8 mouse cellular contexts compared by ENCODE assay signal in the genomic region with DNA sequence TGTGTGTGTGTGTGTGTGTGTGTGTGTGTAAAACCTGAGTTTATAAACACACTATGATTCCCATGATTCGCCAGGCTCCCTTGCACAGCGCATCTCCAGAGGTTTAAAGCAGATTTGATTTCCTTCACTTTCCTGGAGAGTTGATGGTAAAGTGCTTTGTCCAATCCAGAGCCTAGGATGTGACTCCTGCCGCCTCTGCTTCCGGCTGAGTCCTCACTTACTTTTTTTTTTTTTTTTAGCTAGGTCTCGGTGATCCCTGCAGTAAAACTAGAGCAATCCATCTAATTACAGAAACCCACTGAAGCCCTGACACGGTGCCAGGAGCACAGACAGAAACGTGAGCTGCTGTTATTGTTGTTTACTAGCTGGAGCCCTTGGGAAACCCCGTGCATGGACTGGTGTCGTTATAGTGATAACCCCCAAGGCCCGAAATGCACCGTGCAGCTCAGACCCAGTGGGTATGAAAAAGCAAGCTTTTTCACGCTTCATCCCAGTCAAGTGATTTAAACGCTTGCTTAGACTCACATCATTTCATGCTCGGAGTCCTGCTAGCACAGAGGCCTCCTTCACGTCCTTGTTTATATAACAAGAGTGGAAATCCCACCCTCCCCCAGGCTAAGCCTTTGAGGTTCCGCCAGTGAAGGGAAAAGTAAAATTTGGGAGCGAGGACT. TPM values are rescaled to one million over a fixed set of nuclear protein-coding genes. Genes with fewer than 3 reads are reported as not detected.
DNase-seq lines count a peak whose midpoint lies in the region; ATAC-seq and TF ChIP-seq lines count a peak whose summit lies in the region.

No protein-coding gene starts in this region.

- intact Hi-C loops in heart, adult 2 months (cut with DNase I): no loop called here
- intact Hi-C loops in heart, postnatal 25 days (cut with DNase I): no loop called here

- TF ChIP-seq CTCF in heart, adult 2 months (IDR thresholded peaks at IDR 0.05): no peak
- TF ChIP-seq CTCF in thymus, adult 2 months (IDR thresholded peaks at IDR 0.05; ENCODE audit: borderline replicate concordance, control insufficient read depth, extremely low read depth, insufficient read depth, low read length, poor library complexity): no peak

- no peak for TF ChIP-seq EP300 in heart, adult 2 months (IDR thresholded peaks at IDR 0.05; ENCODE audit: insufficient read depth, low read depth, low read length)

- no peaks in the 10 kb centered on the region for H3K36me3 ChIP-seq in heart, adult 2 months (ENCODE audit: control insufficient read depth, insufficient read depth, low read length)
- no peaks in the 10 kb centered on the region for H3K36me3 ChIP-seq in heart, embryonic 13.5 days
- H3K36me3 ChIP-seq in midbrain, embryonic 16.5 days (ENCODE audit: control insufficient read depth, insufficient read depth, low read length): no peaks in the 10 kb centered on the region
- H3K36me3 ChIP-seq in thymus, adult 2 months (ENCODE audit: control insufficient read depth, insufficient read depth, low read length): no peaks in the 10 kb centered on the region

- H3K4me2 ChIP-seq in heart, embryonic 13.5 days: peak overlapping the region; percentile 47
- H3K4me2 ChIP-seq in midbrain, embryonic 16.5 days (ENCODE audit: low read length): peak overlapping the region; percentile 50

- H3K9me3 ChIP-seq in heart, embryonic 13.5 days: no peaks in the 10 kb centered on the region
- H3K9me3 ChIP-seq in midbrain, embryonic 16.5 days (replicated peaks; ENCODE audit: control insufficient read depth, low read length, poor library complexity, severe bottlenecking): no peaks in the 10 kb centered on the region

- no peaks in the 10 kb centered on the region for H3K27me3 ChIP-seq in heart, adult 2 months (ENCODE audit: control insufficient read depth, insufficient read depth, low read length)
- no peaks in the 10 kb centered on the region for H3K27me3 ChIP-seq in heart, embryonic 13.5 days (replicated peaks)
- no peaks in the 10 kb centered on the region for H3K27me3 ChIP-seq in midbrain, embryonic 16.5 days (ENCODE audit: control insufficient read depth, insufficient read depth, low read depth, low read length)
- no peaks in the 10 kb centered on the region for H3K27me3 ChIP-seq in thymus, adult 2 months (ENCODE audit: control insufficient read depth, insufficient read depth, low read length)

- ATAC-seq in heart, embryonic 13.5 days (ENCODE audit: extremely low read depth, insufficient number of reproducible peaks, low FRiP score, low TSS enrichment): no peak
- peak; percentile 85 for ATAC-seq in midbrain, embryonic 16.5 days

- peak overlapping the region; percentile 61 for H3K27ac ChIP-seq in heart, adult 2 months
- H3K27ac ChIP-seq in brown adipose tissue, adult 24 weeks (replicated peaks; ENCODE audit: low read depth, low read length): peak overlapping the region; percentile 45; the same call in 1 of the 2 replicates
- H3K27ac ChIP-seq in heart, embryonic 13.5 days (replicated peaks): peak overlapping the region; percentile 58
- peak overlapping the region; percentile 47; the same call in 1 of the 2 replicates for H3K27ac ChIP-seq in midbrain, embryonic 16.5 days (ENCODE audit: low read length)
- H3K27ac ChIP-seq in thymus, adult 2 months (ENCODE audit: control insufficient read depth, insufficient read depth, low read length): no peak overlapping the region

- peak overlapping the region; percentile 32; the same call in 1 of the 2 replicates for H3K4me3 ChIP-seq in heart, adult 2 months
- peak overlapping the region; percentile 29; the same call in 1 of the 2 replicates for H3K4me3 ChIP-seq in brown adipose tissue, adult 24 weeks (ENCODE audit: insufficient read depth, low read depth, low read length)
- H3K4me3 ChIP-seq in heart, embryonic 13.5 days: 0 out of 2 replicates have a peak overlapping the region, but pooled peaks have one; percentile 8
- H3K4me3 ChIP-seq in midbrain, embryonic 16.5 days (ENCODE audit: low read depth, low read length): no peak overlapping the region
- no peak overlapping the region for H3K4me3 ChIP-seq in thymus, adult 2 months (ENCODE audit: control insufficient read depth, insufficient read depth, low read length)

- no peak for TF ChIP-seq POLR2A in heart, adult 2 months (IDR thresholded peaks at IDR 0.05; ENCODE audit: insufficient read depth, low read depth, low read length)
- no peak for TF ChIP-seq POLR2A in thymus, adult 2 months (IDR thresholded peaks at IDR 0.05; ENCODE audit: control insufficient read depth, extremely low read depth, insufficient read depth, low read length, poor library complexity)

- WGBS in heart, adult 2 months: 36% methylated on average over 17 of the region's 17 CpGs
- 34% methylated on average over 17 of the region's 17 CpGs for WGBS in heart, embryonic 13.5 days
- 12% methylated on average over 17 of the region's 17 CpGs for WGBS in midbrain, embryonic 16.5 days
- WGBS in thymus, adult 2 months: 91% methylated on average over 17 of the region's 17 CpGs

- peak; percentile 30 to 31 for DNase-seq in heart, adult 2 months
- no peak for DNase-seq in heart, postnatal 25 days (ENCODE audit: low spot score)
- peak; percentile 68 for DNase-seq in kidney, postnatal 10 days
- no peak for DNase-seq in thymus, adult 2 months
- DNase-seq in layer of hippocampus, postnatal 36 days: no peak

- no peak overlapping the region for H3K9ac ChIP-seq in heart, adult 2 months (ENCODE audit: low read depth, low read length)
- 0 out of 2 replicates have a peak overlapping the region, but pooled peaks have one; percentile 37 for H3K9ac ChIP-seq in heart, embryonic 13.5 days
- H3K9ac ChIP-seq in midbrain, embryonic 16.5 days (ENCODE audit: low read depth, low read length): peak overlapping the region; percentile 14; the same call in 1 of the 2 replicates

- H3K79me2 ChIP-seq in heart, adult 2 months (replicated peaks; ENCODE audit: control insufficient read depth, insufficient read depth, low read length): no peaks in the 10 kb centered on the region

- peaks cover 2% of the 10 kb centered on the region for H3K4me1 ChIP-seq in heart, adult 2 months (ENCODE audit: control insufficient read depth, insufficient read depth, low read length)
- H3K4me1 ChIP-seq in brown adipose tissue, adult 24 weeks (ENCODE audit: control insufficient read depth, insufficient read depth, insufficient read length, low read length): peaks cover 5% of the 10 kb centered on the region; the same call in 1 of the 2 replicates
- peaks cover 21% of the 10 kb centered on the region for H3K4me1 ChIP-seq in heart, embryonic 13.5 days
- H3K4me1 ChIP-seq in midbrain, embryonic 16.5 days (ENCODE audit: control insufficient read depth, insufficient read depth, low read length): peaks cover 12% of the 10 kb centered on the region
- H3K4me1 ChIP-seq in thymus, adult 2 months (replicated peaks; ENCODE audit: control insufficient read depth, insufficient read depth, low read length): no peaks in the 10 kb centered on the region

RNA-seq across cellular contexts. Expression of gene Cnn3, which starts 36.3 kb away (rescaled TPM):
- total RNA-seq in heart, adult 2 months (2021): 10 to 100 TPM; 37.8 to 40.2 TPM
- polyA plus RNA-seq in heart, adult 2 months (2012; rRNA removed): 45.4 and 75.7 TPM in 2 replicates
- total RNA-seq in heart, postnatal 25 days (2021): 10 to 100 TPM; 41.8 to 48.6 TPM
- polyA plus RNA-seq in brown adipose tissue, adult 24 weeks (2012; ENCODE audit: insufficient read depth, insufficient read length, missing spikeins): 28.7 and 35.4 TPM in 2 replicates
- polyA plus RNA-seq in heart, embryonic 13.5 days (2015; fragmentation: Nextera tagmentation; extraction: Ambion mirVana): 400 and 416 TPM in 2 replicates
- 311 and 357 TPM in 2 replicates for polyA plus RNA-seq in midbrain, embryonic 16.5 days (2015; fragmentation: Nextera tagmentation; extraction: Ambion mirVana)
- 199 and 212 TPM in 2 replicates for polyA plus RNA-seq in thymus, adult 2 months (2012; rRNA removed)
- total RNA-seq in layer of hippocampus, postnatal 36 days (2021): 100 to 1,000 TPM in 1 of 2 experiments, 10 to 100 TPM in 1; 98.4 to 111 TPM

Comparison
In these comparisons a context has a peak if more than half of its experiments do, and no peak if none do; other contexts are left out.
1. DNase-seq: peak in heart, adult 2 months (2 of 2) and kidney, postnatal 10 days (single experiment); none in heart, postnatal 25 days (single experiment), thymus, adult 2 months (single experiment) and layer of hippocampus, postnatal 36 days (0 of 2).
2. H3K4me3 ChIP-seq: peak in heart, adult 2 months (single experiment), brown adipose tissue, adult 24 weeks (single experiment) and heart, embryonic 13.5 days (single experiment); none in midbrain, embryonic 16.5 days (single experiment) and thymus, adult 2 months (single experiment).